Mouse (Mus musculus) gastrocnemius, postnatal 14 days (tissue): ENCODE results near the gene Slc35g2. TPM values are rescaled to one million over a fixed set of nuclear protein-coding genes. Genes with fewer than 3 reads are reported as not detected.

Experiments
- DNase-seq: peaks from one replicate; pipeline ENCODE4 v3.0.0; 2021; ENCODE audit warnings: mixed read lengths
- intact Hi-C: fragments of 180-260 bp; cut with DNase I; formaldehyde crosslinking; loops from one replicate; pipeline ENCODE4 v1.15.1; 2025; ENCODE audit warnings: low total_unique reads
- total RNA-seq, 2 experiments: library from RNA; stranded (reverse); gene quantifications; 2 replicates each; pipeline ENCODE4 v1.2.3; 2021

Slc35g2 gene
- total RNA-seq, 2 experiments from 2014 or later, result 0.60 to 0.80 TPM

DNA sequence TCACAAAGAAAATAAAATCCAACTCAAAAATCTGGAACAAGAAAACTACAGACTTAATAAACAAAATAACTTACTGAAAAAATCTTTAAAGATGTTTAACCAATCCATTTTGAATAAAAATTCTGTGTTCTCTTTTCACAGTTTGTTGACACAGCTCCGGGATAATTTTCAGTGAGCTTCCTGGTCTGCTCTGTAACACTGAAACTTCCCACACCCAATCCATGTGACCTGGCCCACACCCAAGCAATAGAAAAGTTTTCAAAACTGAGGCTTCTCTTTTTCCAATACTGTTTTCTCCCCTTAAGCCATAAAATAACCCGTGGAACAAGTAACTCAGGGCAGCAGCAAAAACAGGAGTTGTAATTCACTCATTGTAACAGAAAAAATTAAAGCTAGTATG lies 64.2 kb downstream of the Slc35g2 start:
- peak; percentile 64 for DNase-seq
- intact Hi-C loops, result no loop called here

DNA sequence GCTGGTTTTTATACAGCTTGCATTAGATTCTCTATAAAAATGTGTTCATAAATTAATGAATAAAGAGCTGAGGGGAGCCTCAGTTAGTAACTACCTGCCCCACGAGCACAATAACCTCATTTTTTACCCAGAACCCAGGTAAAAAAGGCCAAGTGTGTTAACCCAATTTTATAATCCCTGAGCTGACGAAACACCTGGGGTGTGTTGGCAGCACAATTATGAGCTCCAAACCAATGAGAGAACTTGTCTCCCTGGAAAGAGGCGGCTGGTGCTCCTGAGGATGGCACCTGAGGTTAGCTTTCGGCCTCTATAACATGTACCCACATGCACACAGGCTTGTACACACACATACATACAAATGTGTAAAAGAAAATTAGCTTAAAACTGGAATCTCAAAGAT lies 65.4 kb downstream of the Slc35g2 start:
- DNase-seq, result no peak
- intact Hi-C loops, result no loop called here

Other genes with a start within 250 kb of the Slc35g2 start
- gene Il20rb, start 84.3 kb downstream of the Slc35g2 start, total RNA-seq, result 1 to 10 TPM; 1.5 to 1.7 TPM
- 10 to 100 TPM; 29.3 to 33.0 TPM for gene Nck1, start 25.0 kb downstream of the Slc35g2 start, total RNA-seq
- 10 to 100 TPM; 24.2 to 27.9 TPM for gene Stag1, start 26.7 kb upstream of the Slc35g2 start, total RNA-seq